Mouse (Mus musculus) monocyte, adult 5-6 weeks (primary cell): ENCODE measurements around the gene Csta1. TPM values are rescaled to one million over a fixed set of nuclear protein-coding genes. Genes with fewer than 3 reads are reported as not detected.
A peak's percentile ranks its signal among the peaks of the same experiment; 100 is the strongest.

Source experiments
- ATAC-seq: fragments of 153-309, 156-312 bp; replicated peaks from 2 replicates; pipeline ENCODE4 v1.8.0; 2017; ENCODE audit warnings: mild to moderate bottlenecking; ENCODE audit not compliant: low TSS enrichment, insufficient number of reproducible peaks, severe bottlenecking, poor library complexity, low FRiP score
- total RNA-seq: library from RNA; stranded (forward); fragments of 200-1000, 200-491, 200-594 nt; gene quantifications from 3 replicates; pipeline ENCODE4 v1.2.3, GENCODE M21; 2017

Csta1 gene
- total RNA-seq, 1 experiment from 2014 or later = not detected

DNA sequence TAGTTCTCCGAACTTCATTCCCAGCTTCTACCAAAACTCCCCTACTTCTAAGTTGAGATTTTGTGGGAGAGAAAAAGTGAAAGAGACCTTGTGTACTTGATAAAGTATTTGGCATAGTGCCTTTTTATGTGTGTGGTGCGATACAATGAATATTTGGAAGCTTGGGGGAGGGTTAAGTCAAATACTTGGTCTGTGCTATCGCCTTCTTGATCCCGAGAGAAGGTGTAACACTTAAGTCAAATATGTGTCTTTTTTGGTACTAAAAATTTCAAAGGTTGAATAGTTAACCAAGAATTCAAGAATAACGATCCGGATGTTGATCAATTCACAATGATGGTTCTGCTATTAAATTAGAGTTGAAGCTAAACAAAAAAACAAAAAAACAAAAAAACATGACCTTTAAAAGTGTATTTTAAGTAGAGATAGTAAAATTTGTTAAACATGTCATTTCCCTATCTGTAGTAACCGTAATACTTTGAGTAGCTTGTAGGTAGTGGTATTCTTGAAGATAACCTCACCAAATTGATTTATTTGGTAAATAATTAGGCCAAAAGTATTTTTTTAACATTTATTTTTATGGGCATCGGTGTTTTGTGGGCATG lies 58.5 kb downstream of the Csta1 start:
- no peak for ATAC-seq

DNA sequence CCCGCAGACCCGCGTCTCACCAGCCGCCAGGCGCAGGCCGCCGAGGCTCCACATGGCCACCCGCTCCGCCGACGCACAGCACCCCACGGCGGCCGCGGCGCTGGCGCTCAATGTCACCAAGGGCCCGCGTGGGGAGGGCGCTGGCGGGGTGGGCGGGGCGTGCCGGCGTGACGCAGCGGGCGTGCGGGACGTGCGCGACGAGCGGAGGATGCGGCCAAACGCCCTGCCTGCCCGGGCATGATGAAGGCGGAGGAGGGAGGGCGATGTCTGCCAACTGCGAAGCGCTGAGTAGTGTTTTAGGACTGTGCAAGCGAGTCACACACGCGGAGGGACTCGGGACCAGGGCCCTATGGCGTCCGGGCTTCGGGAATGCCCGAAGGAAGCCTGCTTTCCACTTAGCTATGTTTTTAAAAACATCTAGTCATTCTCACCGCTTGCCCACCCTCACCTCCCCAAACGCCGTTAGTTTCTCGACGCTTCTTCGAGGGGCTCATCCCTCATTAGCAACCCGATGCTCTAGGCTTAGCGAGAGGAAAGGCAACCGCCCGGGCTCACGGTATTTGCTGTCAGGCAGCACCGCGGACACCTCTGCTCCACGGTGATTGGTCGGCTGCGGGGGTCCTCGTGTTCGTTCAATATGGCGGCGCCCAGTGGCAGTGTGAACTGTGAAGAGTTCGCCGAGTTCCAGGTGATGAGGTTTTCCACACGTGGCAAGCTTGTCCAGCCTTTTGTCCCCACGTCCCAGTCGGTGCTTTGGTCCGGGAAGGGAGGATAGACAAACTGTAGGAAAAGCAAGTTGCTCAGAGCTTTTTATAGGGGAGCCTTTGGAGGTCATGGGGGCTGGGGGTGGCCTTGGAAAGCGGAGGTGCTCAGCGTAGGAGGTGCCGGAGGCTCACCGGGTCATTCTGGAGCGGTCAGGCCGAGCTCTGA lies 59.3 kb downstream of the Csta1 start, which contains the start of the genes Fam162a and Ccdc58:
Fam162a (minus strand) TSS at position 145 of the 930 bp plus-strand sequence.
Ccdc58 (plus strand) TSS at position 236 of the 930 bp plus-strand sequence.
- peak; percentile 94 for ATAC-seq

GRCm38 (mm10) chr16:36071071-36071449 lies 60.0 kb downstream of the Csta1 start:
- ATAC-seq = 0 out of 2 replicates have a peak, but pooled peaks have one; percentile 4

Other genes starting within 250 kb of the Csta1 start
- gene Parp9, start 192.8 kb downstream of the Csta1 start, total RNA-seq = 69.9 to 79.8 TPM (median 70.6 TPM) in 3 replicates
- 29.2 to 67.2 TPM (median 45.3 TPM) in 3 replicates for gene Dtx3l, start 192.1 kb downstream of the Csta1 start, total RNA-seq
- 68.3 to 93.7 TPM (median 75.3 TPM) in 3 replicates for gene Kpna1, start 152.5 kb downstream of the Csta1 start, total RNA-seq
- 10.3 to 16.4 TPM (median 12.5 TPM) in 3 replicates for gene Wdr5b, start 90.1 kb downstream of the Csta1 start, total RNA-seq
- 29.4 to 38.9 TPM (median 36.2 TPM) in 3 replicates for gene Fam162a, start 59.6 kb downstream of the Csta1 start, total RNA-seq
- 16.8 to 45.5 TPM (median 24.5 TPM) in 3 replicates for gene Ccdc58, start 59.6 kb downstream of the Csta1 start, total RNA-seq
- not detected in 3 replicates for gene Stfa2l1, start 25.6 kb upstream of the Csta1 start, total RNA-seq
- gene Gm5483, start 53.0 kb upstream of the Csta1 start, total RNA-seq = not detected in 3 replicates
- not detected in 3 replicates for gene Gm5416, start 79.2 kb upstream of the Csta1 start, total RNA-seq
- not detected in 3 replicates for gene 2010005H15Rik, start 90.2 kb upstream of the Csta1 start, total RNA-seq
- not detected in 3 replicates for gene Stfa1, start 145.7 kb upstream of the Csta1 start, total RNA-seq
- gene BC117090, start 203.1 kb upstream of the Csta1 start, total RNA-seq = not detected in 3 replicates
- not detected in 3 replicates for gene BC100530, start 236.5 kb upstream of the Csta1 start, total RNA-seq